Mouse (Mus musculus) kidney, adult 2 months (tissue): Measurements from ENCODE around the gene Olfr1428.

Experiments
- CTCF ChIP-seq: fragments of 200-500 bp; conservative IDR thresholded peaks from 2 replicates; pipeline ENCODE4 v1.5.1; 2011; ENCODE audit warnings: low read depth, mild to moderate bottlenecking, control low read depth, low read length, moderate library complexity, mixed read lengths; ENCODE audit not compliant: insufficient read depth, insufficient read length
- POLR2A ChIP-seq: fragments of 200-500 bp; IDR thresholded peaks from one replicate; pipeline ENCODE4 v1.6.1; 2011; ENCODE audit warnings: low read depth, low read length, control low read depth

GRCm38 (mm10) chr19:12116464-12116863 lies 767 bp upstream of the Olfr1428 start:
- TF ChIP-seq CTCF, result no peak
- no peak for TF ChIP-seq POLR2A
